Mouse (Mus musculus) spleen, postnatal 36 days (tissue): Measurements from ENCODE around the gene Vangl1.
A peak's percentile ranks its signal among the peaks of the same experiment; 100 is the strongest.

Experiments used
- DNase-seq, 2 experiments: peaks; one replicate each; pipeline ENCODE4 v3.0.0; 2022; ENCODE audit warnings: low spot score in 2 of 2, mixed read lengths in 1 of 2

Gene Vangl1

DNA sequence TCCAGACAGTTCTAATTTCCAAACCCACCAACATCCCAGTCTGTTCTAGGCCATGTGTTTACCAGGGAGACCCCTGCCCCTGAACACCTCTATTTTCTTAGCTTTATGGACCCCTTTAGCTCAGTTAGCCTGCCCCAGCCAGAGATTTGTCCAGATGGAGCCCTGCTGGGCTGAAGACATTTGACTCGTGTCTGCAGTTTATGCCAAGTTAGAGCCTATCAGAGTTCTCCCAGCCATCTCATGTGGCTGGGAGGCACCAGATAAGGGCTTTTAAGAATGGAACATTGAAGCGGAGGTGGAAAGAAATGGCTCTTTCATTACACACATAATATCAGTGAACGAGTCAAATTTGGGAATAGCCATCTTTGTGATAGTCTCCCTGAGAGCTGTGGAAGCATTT is 61.0 kb downstream of the Vangl1 start:
- DNase-seq = peak; percentile 12 to 50

DNA sequence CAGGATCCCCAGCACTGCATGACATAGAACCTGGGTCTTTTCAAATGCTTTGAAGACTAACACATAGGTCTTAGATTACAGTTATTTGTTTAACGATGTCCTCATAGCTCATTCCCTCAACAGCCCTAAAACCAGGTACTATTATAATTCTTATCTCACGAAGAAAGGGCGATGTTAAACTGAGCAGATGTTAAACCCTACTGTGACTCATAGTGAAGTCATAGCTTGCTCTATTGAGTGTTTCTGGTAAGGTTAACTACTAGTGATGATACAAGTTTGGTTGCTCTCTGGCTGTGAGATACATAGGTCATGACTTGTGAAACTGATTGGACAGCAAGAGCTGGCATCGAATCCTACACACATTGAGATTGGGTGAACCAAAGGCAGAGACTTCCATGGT is 61.5 kb downstream of the Vangl1 start:
- no peak for DNase-seq

DNA sequence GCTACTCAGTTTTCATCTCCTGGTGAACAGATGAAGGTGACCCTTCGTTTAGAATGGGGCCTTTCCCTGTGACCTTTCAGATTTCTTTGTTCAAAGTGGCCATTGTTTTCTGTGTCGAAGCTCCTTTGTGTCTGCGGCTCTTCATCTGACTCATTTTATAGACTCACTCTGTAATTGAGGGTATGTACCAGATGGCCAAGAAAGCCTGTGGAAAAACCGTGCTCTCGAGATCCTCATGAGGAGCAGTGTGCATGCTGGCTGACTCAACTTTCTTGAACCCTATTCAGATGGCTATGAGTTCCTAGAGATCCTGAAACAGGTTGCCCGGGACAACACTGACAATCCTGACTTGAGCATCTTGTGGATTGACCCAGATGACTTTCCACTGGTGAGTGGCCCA is 62.6 kb downstream of the Vangl1 start:
- DNase-seq = no peak

DNA sequence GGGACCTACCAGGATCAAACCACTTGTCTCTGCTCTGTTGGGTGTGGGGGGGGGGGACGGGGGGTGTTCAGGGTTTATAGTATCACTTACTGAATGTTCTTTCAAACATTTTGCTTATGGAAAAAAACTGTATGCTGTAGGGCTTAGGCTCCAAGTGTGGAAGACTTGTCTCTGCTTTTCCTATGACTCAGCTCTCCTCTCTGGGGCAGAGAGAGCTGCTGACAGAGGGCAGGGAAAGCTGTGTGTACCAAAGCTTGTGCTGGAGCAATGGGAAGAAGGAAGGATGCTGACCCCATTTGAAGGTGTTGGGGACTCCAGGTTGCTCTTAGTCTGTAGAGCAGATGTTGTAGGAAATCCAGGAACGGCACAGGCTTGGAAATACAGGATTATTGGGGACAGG is 63.0 kb downstream of the Vangl1 start:
- no peak for DNase-seq

DNA sequence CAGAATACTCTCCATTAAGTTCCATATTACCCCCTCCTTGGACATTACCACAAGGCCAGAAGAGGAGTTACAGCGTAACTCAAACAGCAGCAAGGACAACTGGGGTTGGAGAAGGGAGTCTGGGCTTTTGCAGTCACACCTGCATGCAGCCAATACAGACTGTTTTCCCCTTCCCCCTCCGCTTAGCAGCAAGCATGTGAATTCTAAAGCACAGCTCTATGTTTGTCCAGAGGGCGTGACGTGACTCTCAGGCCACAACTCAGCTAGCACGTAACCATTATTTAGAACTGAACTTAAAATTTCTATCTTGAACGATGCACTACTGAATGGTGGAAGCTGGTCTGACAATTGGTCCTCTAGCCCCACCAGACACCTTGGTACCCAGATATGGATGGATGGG is 63.9 kb downstream of the Vangl1 start:
- no peak for DNase-seq

DNA sequence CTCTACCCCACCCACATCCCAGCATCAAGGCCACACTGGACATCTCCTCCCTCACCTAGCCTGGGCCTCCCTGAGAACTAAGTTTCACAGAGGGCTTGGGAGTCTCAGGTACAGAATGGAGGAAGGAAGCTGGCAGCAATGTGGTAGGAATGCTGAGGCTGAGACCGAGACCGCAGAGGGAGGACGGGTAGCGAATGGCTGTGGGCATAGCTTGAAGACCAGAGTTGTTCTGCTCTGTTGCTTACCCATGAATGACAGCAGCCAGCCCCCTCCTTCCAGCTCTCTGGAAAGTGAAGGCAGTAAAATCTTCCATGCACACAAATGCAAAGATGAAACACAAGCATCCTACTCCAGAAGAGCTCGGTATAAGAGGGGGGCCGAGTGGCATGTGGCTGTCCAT is 65.6 kb downstream of the Vangl1 start:
- DNase-seq = no peak

DNA sequence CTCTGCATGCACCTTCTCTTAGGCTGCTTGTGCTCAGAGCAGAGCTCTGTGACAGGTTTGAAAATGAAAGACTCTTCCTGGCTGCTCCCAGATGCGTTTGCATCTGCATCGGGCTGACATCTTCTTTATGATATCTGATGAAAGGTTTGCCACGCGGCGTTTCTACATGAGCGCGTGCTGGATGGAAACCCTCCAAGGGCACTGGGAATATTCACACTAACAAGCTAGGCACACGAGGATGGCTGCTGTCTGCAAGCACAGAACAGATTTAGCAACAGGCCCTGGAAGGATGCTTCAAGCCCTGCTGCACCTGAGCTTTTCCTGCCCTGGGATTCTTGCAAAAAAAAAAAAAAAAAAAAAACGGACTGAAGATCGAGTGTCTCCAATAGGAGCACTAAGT is 67.3 kb downstream of the Vangl1 start:
- DNase-seq = no peak

DNA sequence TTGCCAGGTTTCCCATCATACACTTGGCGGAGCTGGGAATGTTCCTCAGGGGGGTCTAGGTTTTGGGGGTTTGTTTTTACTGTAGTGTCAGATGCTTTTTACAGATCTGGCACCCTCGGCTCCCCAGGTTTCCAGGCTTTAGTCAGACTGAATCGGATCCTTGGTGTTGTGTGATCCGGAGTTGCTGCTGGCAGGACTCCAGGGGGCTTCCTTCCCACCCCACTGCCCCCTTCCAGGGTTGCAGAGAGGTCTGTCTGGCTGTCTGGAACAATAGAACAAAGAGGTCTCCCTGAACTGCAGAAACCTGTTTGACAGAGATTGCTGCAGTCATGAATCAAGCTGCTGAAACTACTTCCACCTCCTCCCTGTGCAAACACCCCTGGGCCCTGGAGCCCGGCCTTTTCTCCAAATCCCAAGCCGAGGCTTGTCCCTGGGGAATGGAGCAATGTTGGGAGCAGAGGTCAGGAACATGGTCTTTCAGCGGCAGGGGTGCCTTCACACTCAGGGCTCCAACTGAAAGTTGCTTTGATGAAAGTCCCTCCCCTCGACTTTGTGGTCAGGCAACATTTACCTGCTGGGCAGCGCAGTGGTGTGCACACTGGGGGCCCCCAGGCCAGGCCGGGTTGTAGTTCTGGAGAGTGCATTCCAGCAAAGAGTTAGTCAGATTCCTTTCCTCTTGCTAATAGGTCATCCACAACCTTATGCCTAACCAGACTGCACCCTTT is 68.9 kb downstream of the Vangl1 start:
- DNase-seq = no peak

DNA sequence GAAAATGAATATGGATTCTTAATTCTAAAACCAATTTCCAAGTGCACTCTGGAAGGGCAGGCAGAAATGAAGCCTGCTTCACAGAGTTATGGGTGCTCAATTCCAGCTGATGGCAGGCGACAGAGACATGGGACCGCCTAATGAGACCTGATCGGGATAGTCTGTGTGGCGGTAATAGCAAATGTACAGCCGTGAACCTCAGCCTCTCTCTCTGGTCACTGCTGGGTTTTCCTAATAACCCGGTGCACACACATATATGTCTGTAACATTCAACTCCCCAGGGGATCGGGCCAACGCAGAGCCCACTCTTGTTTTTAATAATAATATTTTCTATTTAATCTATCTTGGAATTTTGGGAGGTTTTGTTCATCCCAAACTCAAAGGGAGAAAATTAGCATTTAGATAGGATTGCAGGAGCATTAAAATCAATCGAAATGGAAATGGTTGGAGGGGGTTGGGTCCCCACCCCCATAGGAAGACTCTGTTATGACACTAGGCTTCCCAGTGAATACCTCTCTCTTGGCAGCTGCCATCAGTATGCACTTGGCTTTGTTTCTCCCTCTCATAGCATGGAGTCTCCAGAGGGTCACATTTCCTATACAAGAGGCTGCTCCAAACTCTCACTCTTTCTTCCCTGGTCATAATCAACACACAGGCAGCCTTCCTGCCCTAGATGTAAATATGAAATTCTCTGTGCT is 72.7 kb downstream of the Vangl1 start:
- no peak for DNase-seq

DNA sequence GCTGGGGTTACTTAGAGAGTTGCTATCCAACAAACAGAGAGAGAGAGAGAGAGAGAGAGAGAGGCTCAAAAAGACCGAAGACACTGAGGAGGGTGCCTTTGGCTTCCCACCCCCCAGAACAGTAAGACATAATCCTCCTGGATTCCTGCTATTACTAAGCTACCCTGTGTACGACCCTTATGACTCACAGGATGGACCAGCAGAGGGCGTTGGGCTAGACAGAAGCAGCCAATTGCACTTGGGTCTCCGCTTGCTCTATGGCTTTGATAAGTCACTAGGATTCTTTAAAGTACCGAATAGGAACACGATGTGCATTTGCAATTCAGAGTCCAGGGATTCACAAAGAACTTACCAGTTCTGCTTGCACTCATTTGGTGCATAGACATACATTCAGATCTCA is 74.0 kb downstream of the Vangl1 start:
- no peak for DNase-seq

DNA sequence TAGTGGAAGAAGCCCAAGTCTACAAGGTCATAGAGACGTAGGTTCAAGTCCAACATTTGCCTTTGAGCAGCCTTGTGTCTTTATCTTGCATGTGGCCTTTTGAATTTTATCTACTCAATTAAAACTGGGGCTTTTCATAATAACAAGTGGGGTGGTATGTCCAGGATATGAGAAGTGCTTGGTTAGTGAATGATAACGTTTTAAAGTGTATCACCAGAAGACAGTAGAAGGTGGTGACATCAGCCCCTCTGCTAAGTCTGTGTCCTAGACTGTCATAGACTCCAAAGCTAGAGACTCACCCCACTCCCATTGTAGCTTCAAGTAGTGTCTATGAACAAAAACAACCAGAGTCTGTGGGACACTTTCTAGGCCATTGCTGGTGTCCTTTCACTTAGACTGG is 76.3 kb downstream of the Vangl1 start:
- DNase-seq = no peak

DNA sequence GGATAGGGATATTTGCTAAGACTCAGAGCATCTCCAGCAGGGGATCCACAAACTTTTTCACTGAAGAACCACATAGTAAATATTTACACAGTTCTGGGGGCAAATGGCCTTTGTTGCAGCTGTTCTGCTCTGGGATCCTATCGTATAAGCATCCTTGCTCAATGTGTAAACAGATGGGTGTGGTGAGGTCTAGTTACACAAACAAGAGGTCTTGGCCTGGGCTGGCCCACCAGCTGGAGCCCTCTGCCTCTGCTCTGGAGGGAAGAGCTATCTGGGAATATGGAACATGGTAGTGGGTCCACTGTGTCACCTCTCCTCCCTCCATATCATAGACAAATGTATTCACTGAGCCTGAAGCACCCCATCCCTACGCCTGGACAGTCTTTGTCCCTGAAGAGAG is 77.4 kb downstream of the Vangl1 start:
- DNase-seq = no peak

DNA sequence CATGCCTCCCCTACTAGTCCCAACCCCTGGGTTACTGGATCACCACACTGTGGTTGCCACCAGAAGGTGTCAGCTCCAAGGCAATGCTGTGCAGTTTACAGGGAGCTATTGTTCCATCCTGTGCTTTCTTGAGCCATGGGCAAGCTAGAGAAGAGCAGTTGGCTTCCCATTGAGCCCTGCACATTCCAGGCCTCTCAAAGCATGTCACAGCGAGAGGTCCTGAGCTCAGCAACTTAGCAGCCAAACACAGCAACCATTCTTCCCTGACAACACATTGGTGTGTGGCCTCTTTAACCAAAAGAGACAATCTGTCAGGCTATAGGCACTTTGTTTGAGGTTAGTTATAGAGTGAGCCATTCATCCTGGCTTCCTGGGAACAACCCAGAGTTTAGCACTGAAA is 78.9 kb downstream of the Vangl1 start:
- no peak for DNase-seq

DNA sequence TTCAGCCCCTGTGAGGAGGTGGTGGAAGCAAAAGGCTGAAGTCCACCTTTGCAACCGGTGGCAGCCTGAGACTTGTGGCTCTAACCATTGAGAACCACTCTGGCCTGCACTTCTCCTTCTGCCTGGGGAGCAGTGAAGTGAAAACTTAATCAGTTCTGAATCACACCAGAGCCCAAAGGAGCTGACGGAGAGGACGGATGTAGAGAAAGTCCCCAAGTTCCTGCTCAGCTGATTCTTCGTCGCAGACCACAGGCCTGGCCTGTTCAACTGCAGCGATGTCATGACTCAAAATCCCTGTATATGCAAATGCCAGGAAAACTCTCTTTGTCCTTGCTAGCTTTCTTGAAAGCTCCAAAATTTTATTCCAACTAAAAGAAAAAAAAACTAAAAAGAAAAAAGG is 80.8 kb downstream of the Vangl1 start:
- DNase-seq = no peak

DNA sequence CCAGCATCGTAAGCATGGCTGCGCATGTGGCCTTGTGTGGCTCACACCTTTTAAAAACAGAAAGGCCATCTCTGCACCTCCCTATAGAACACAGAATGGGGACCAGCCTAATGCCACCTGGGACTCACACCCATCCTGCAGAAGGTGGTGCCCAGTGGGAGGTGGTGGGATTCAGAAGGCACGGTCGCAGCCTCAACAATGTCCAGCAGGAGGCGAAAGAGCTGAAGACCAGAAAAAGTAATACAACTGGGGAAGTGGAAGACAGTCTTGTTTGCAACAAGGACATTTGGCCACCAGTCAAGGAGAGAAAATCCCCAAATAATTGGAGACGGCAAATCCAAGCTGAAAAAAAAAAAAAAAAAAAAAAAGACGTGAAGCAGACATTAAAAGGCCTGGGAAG is 82.4 kb downstream of the Vangl1 start:
- DNase-seq = no peak

DNA sequence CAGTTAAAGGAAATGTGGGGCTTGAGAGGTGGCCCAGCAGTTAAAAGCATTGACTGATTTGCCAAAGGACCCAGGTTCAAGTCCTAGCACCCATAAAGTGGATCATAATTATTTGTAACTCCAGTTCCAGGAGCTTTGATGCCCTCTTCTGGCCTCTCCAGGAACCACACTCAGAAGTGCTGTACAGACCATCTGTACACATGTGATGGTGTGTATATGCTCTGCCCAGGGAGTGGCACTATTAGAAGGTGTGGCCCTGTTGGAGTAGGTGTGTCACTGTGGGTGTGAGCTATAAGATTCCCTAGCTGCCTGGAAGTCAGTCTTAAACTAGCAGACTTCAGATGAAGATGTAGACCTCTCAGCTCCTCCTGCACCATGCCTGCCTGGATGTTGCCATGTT is 83.5 kb downstream of the Vangl1 start:
- DNase-seq = no peak

DNA sequence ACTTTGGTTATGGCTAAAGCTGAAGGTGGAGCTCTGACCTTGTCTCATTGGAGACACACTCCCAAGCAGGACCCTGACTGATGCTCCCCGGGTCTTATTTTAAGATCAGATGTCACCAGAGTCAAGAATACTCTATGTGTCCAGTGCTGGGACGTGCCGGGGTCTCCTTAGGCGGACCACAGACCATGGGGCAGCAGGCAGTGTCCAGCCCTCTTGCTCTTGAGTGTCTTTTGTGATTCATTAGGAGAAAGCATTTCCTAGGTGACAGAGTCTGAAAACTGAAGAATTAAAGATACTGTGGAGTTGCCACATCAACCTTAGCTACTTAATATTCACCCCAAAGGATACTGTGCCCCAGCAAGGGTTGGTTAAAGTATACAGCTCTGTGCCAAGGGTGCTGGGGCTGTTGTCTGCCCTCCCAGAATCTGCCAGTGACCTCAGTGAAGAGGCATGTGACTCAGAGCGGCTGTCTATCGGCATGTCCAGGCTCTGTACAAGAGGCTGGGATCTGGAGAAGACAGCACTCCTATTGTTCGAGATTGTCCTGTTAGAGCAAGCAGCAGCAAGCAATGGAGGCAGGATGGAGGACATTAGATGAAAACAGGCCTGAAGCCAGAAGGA is 92.4 kb downstream of the Vangl1 start:
- DNase-seq = no peak

DNA sequence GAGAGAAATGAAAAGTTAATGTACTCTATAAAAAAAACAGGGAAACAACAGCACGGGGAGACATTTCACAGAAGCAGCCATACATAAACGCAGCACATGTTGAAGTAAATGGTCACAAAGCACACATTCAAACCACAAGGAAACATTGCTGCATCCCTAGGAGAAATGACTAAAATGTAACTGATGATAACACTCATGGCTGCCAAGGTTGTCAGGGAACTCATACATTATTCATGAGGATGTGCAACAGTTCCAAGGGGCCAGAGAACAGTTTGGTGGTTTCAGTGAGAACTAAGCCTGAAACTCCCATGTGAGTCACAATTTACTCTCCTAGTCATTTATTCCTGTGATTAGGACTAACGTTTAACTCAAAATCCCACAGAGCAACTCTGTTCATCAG is 96.3 kb downstream of the Vangl1 start:
- no peak for DNase-seq

DNA sequence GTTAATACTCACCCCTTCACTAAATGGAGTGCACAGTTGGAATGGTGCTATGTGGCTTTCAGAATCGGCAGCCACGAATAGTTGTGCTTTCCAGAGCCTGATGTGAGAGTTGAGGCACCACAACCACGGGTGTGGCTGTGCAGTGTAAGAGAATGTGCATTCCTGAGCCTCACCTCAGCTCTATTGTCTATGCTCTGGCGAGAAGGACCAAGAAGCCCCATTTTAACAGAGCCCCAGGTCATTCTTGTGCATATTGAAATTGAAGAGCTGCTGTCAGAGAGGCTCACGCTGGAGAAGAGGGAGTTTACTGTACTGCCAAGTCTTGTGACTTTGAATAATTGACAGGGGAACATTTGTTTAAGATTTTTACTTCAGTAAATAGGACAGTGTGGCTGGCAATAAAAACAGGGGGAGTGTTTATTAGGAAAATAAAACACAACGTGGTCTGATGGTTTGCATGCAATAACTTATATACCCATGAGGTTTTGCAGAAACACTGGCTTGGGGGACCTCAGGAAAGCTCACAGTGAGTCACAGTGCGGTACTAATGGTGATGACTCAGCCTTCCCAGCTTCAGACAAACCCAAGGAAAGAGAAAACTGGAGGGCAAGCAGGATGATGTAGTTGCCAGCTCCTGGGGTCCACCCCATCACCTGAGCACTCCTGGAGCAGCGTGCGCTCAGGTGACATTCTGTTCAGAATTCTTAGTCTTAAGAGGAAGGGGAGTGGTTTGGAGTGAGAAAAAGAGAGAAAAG is 100.5 kb downstream of the Vangl1 start:
- no peak for DNase-seq
